Mouse (Mus musculus) gastrocnemius, adult 8-10 months (tissue): ENCODE measurements around the gene Dctn1. TPM values are rescaled to one million over a fixed set of nuclear protein-coding genes. Genes with fewer than 3 reads are reported as not detected.

Source experiments
- DNase-seq, 2 experiments: peaks; one replicate each; pipeline ENCODE4 v3.0.0; 2022; ENCODE audit warnings: low spot score in 2 of 2
- total RNA-seq, 4 experiments: library from RNA; stranded (reverse); gene quantifications; 2 replicates each; pipeline ENCODE4 v1.2.4; 2022

Dctn1 gene
- 100 to 1,000 TPM; 117 to 131 (median 127) TPM for total RNA-seq

- peak; percentile 89 to 93 for DNase-seq
Measured at GRCm38 (mm10) chr6:83165607-83166242, at the start of gene Dctn1. Dctn1 (plus strand) TSS chr6:83165920.

GRCm38 (mm10) chr6:83116373-83117164, 49.2 kb upstream of the Dctn1 start:
- DNase-seq, result no peak

DNA sequence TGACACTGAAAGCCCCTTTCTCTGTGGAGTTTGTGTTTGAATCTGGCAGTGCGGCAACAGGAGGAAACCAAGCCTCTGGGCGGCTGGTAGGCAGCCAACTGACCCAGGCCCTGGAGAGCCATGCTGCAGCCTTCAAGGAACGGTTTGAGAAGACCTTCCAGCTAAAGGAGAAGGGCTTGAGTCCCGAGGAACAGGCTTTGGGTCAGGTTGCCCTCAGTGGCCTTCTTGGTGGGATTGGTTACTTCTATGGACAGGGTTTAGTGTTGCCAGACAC, 48.6 kb upstream of the Dctn1 start:
- DNase-seq, result no peak

GRCm38 (mm10) chr6:83117616-83118015, 48.1 kb upstream of the Dctn1 start:
- no peak for DNase-seq

- no peak for DNase-seq
Measured at GRCm38 (mm10) chr6:83118369-83118768, 47.4 kb upstream of the Dctn1 start.

- no peak for DNase-seq
Measured at GRCm38 (mm10) chr6:83118825-83119733, 46.6 kb upstream of the Dctn1 start.

GRCm38 (mm10) chr6:83119734-83120051, 46.0 kb upstream of the Dctn1 start:
- DNase-seq, result no peak

- peak; percentile 86 to 94 for DNase-seq
Measured at GRCm38 (mm10) chr6:83120930-83121862, 44.5 kb upstream of the Dctn1 start, which contains the start of gene Wbp1. Wbp1 (minus strand) TSS chr6:83121559.

DNA sequence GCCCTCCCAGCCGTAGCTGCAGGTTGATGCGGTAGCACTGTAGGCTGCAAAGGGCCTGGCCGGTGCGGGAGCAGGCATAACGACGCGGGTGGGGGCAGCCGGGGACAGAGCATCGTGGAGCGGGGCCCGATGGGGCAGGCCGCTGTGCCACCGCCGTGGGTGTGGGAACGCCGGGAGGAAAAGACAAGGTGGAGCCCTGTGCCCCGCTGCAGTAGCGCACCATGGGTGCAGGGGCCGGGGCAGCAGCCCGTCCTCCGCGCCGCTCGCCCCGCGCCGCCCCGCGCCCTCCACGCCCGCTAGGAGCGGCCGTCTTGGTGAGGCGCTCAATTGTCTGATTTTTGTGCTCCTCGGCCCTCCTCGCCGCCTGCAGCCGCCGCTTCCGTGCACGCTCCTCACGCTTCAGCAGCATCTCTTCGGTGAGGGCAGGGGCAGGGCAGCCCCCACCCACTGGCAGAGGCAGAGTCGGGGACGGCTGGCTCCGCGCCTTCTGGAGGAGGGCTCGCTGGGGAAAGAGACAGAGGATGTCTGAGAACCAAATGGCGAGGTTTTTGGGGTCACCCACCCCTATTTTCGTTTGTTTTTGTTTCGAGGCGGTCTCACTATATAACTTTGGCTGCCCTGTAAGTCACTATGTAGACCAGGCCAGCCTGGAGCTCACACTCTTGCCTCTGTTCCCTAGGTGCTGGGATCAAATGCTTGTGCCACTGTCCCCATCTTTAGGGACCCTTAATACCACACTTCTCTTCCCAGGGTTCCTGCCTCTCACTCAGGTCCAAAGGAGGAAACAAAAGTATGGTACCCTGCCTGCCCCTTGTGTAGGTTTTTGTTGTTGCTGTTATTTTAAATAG, 43.6 kb upstream of the Dctn1 start:
- no peak for DNase-seq

DNA sequence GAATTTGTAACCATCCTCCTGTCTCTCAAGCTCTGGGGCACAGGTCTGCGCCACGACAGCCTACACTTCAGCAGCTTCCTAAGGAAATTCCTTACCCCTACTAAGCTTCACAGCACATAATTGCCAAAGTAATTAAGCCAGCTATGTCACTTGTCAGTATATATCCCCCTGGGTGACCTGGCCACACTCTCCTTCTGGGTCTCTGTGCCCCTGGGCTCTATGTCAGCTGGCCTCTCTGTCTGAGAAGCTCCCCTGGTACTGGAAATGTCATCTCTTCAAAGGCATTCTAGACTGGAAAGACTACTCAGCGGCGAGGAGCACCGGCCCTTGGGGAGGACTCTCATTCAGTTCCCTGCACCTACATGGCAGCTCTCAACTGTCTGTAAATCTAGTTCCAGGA, 42.8 kb upstream of the Dctn1 start:
- DNase-seq, result no peak

- peak; percentile 85 to 88 for DNase-seq
Measured at GRCm38 (mm10) chr6:83124851-83125312, 40.8 kb upstream of the Dctn1 start.

GRCm38 (mm10) chr6:83125331-83125730, 40.4 kb upstream of the Dctn1 start, which contains the start of gene Ino80b:
Ino80b (minus strand) TSS chr6:83125431.
- DNase-seq, result no peak

GRCm38 (mm10) chr6:83127419-83127818, 38.3 kb upstream of the Dctn1 start:
- no peak for DNase-seq

DNA sequence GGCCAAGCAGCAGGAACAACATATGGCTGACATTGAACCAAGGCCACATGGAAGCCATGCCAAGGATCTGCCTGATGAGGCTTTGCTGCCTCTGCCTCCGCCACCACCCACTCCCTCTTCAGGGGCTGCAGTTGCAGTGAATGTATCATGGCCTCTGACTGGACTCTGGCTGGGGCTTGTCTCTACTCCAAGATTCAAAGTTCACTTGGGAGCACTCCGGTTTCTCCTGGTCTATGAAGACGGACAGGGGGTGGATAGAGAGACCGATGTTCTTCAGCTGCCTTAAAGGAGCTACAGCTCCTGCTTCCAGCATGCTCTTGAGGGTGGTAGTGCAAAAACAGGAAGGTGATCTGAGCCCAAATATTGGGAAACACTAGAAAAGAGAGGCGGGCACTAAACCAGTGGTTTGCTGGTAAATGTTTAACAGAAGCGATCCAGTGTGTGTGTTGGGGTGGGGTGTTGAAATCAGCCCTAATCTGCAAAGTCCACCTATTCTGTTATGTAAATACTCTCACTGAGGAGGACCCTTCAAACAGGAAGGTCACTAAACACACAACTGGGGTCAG, 34.2 kb upstream of the Dctn1 start:
- no peak for DNase-seq

GRCm38 (mm10) chr6:83132176-83132919, 33.4 kb upstream of the Dctn1 start:
- DNase-seq, result no peak

- DNase-seq, result no peak
Measured at GRCm38 (mm10) chr6:83134226-83134625, 31.5 kb upstream of the Dctn1 start.

- no peak for DNase-seq
Measured at GRCm38 (mm10) chr6:83134951-83135513, 30.7 kb upstream of the Dctn1 start, which contains the start of gene Rtkn. Rtkn (plus strand) TSS chr6:83135463.

DNA sequence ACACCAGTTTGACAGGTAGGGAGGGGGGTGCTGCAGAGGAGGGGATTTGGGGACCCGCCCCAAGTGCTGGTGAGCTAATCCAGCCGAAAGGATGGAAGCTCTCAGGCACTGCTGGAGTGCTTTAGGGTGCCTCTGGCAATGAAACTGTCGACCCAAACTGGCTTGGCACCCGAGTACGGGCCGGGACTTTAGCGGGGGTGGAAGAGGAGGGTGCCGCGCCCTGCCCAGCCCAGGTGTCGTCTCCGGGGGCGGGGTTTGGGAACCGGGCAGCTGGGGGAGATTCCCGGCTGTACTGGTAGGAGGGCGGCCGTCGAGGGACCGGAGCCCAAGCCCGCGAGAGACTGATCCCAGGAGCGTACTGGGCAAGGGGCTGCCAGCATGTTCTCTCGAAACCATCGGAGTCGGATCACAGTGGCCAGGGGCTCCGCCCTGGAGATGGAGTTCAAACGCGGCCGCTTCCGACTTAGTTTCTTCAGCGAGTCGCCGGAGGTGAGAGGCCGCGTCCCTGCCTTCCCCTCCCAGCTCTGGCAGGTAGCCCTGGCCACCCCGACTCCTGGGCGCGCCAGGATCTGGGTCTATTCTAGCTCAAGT, 30.1 kb upstream of the Dctn1 start:
- DNase-seq, result peak; percentile 30 to 51
